Mouse (Mus musculus) lung, postnatal 0 days (tissue): ENCODE results near the gene Plek2. TPM values are rescaled to one million over a fixed set of nuclear protein-coding genes. Genes with fewer than 3 reads are reported as not detected.

Source experiments
- ATAC-seq: fragments of 200-750 bp; cut with Nextera tagmentation; 2 replicates; pipeline ENCODE4 v1.8.0; 2017; ENCODE audit warnings: moderate library complexity
- DNase-seq: peaks from one replicate; pipeline ENCODE4 v3.0.0-alpha.2; 2016; ENCODE audit warnings: low spot score
- H3K27ac ChIP-seq: fragments of 300-500 bp; sonication (generic); 2 replicates; pipeline ENCODE4 v1.5.1; 2014; ENCODE audit warnings: antibody characterized with exemption, mild to moderate bottlenecking, low read length, mixed read lengths
- H3K27me3 ChIP-seq: fragments of 300-500 bp; sonication (generic); replicated peaks from 2 replicates; pipeline ENCODE4 v1.6.1; 2014; ENCODE audit warnings: low read length, mixed read lengths; ENCODE audit not compliant: insufficient read depth
- H3K36me3 ChIP-seq: fragments of 300-500 bp; sonication (generic); 2 replicates; pipeline ENCODE4 v1.6.1; 2014; ENCODE audit warnings: low read length, mixed read lengths; ENCODE audit not compliant: insufficient read depth
- H3K4me1 ChIP-seq: fragments of 300-500 bp; sonication (generic); 2 replicates; pipeline ENCODE4 v1.6.1; 2014; ENCODE audit warnings: antibody characterized with exemption, low read depth, low read length, mixed read lengths; ENCODE audit not compliant: insufficient read depth
- H3K4me2 ChIP-seq: fragments of 300-500 bp; sonication (generic); replicated peaks from 2 replicates; pipeline ENCODE4 v1.6.1; 2014; ENCODE audit warnings: low read depth, mild to moderate bottlenecking, low read length, moderate library complexity, mixed read lengths
- H3K4me3 ChIP-seq: fragments of 300-500 bp; sonication (generic); 2 replicates; pipeline ENCODE4 v1.5.1; 2014; ENCODE audit warnings: low read depth, low read length
- H3K9ac ChIP-seq: fragments of 300-500 bp; sonication (generic); replicated peaks from 2 replicates; pipeline ENCODE4 v1.6.1; 2014; ENCODE audit warnings: low read depth, mild to moderate bottlenecking
- H3K9me3 ChIP-seq: fragments of 300-500 bp; sonication (generic); 2 replicates; pipeline ENCODE4 v1.6.1; 2016; ENCODE audit warnings: low read length, mixed read lengths
- CTCF ChIP-seq: IDR thresholded peaks from 2 replicates; pipeline ENCODE4 v1.5.1; 2016; ENCODE audit warnings: antibody characterized with exemption, mild to moderate bottlenecking
- EP300 ChIP-seq: IDR thresholded peaks from 2 replicates; pipeline ENCODE4 v1.6.1; 2016; ENCODE audit warnings: antibody characterized with exemption, mild to moderate bottlenecking, control low read depth
- WGBS: fragments of 180-500 bp; shearing (Covaris S2); extraction: QIAGEN DNeasy Blood & Tissue Kit; methylation state at CpG from one replicate; pipeline ENCODE4 v1.1.7; 2014; 5-methylcytosine and 5-hydroxymethylcytosine counted together
- polyA plus RNA-seq: library from polyadenylated mRNA; unstranded; fragments of >200 nt; fragmentation: Nextera tagmentation; extraction: Ambion mirVana; gene quantifications from 2 replicates; pipeline ENCODE4 v1.2.1, GENCODE M21; 2015

The Plek2 gene
- polyA plus RNA-seq, 1 experiment from 2014 or later: 2.6 TPM

- TF ChIP-seq CTCF (no peak), EP300 (no peak)
- no peaks in the 10 kb centered on the region for H3K36me3 ChIP-seq
- H3K9ac ChIP-seq: no peak overlapping the region
- no peak overlapping the region for H3K4me2 ChIP-seq
- DNase-seq (no peak), ATAC-seq (no peak)
- H3K4me1 ChIP-seq: no peaks in the 10 kb centered on the region
- WGBS: 56% methylated on average over 3 of the region's 3 CpGs
- H3K27ac ChIP-seq: no peak overlapping the region
- no peaks in the 10 kb centered on the region for H3K27me3 ChIP-seq
- no peaks in the 10 kb centered on the region for H3K9me3 ChIP-seq
- no peak overlapping the region for H3K4me3 ChIP-seq
Measured at GRCm38 (mm10) chr12:78922058-78922457, 15.3 kb upstream of the Plek2 start.

- H3K27ac ChIP-seq: no peak overlapping the region
- H3K4me3 ChIP-seq: no peak overlapping the region
- H3K36me3 ChIP-seq: no peaks in the 10 kb centered on the region
- H3K27me3 ChIP-seq: no peaks in the 10 kb centered on the region
- no peaks in the 10 kb centered on the region for H3K4me1 ChIP-seq
- WGBS: 29% methylated on average over 4 of the region's 4 CpGs
- DNase-seq: no peak
- no peak overlapping the region for H3K9ac ChIP-seq
- no peaks in the 10 kb centered on the region for H3K9me3 ChIP-seq
- H3K4me2 ChIP-seq: no peak overlapping the region
- ATAC-seq: no peak
- no peak for TF ChIP-seq CTCF
- TF ChIP-seq EP300: no peak
Measured at GRCm38 (mm10) chr12:78921421-78921820, 14.7 kb upstream of the Plek2 start.

GRCm38 (mm10) chr12:78919079-78919712 is 12.4 kb upstream of the Plek2 start:
- ATAC-seq: peak; percentile 86
- TF ChIP-seq CTCF (peak; percentile 94), EP300 (no peak)

GRCm38 (mm10) chr12:78918227-78919078 is 11.7 kb upstream of the Plek2 start:
- peak; percentile 92 for DNase-seq
- WGBS: 14% methylated on average over 11 of the region's 11 CpGs

More at GRCm38 (mm10) chr12:78919079-78919712, 12.4 kb upstream of the Plek2 start:
- Histone ChIP-seq H3K4me1 (no peaks in the 10 kb centered on the region), H3K4me3 (no peak overlapping the region), H3K9ac (no peak overlapping the region), H3K27me3 (no peaks in the 10 kb centered on the region), H3K27ac (no peak overlapping the region), H3K36me3 (no peaks in the 10 kb centered on the region), H3K4me2 (no peak overlapping the region), H3K9me3 (no peaks in the 10 kb centered on the region)
- 22% methylated on average over 16 of the region's 16 CpGs for WGBS
- peak; percentile 92 for DNase-seq

GRCm38 (mm10) chr12:78916278-78916677 is 9.5 kb upstream of the Plek2 start:
- no peak overlapping the region for H3K4me3 ChIP-seq
- WGBS: 80% methylated on average over 3 of the region's 3 CpGs
- DNase-seq (no peak), ATAC-seq (no peak)
- peaks cover 9% of the 10 kb centered on the region; the same call in 1 of the 2 replicates for H3K27me3 ChIP-seq
- no peaks in the 10 kb centered on the region for H3K36me3 ChIP-seq
- H3K4me1 ChIP-seq: peaks cover 4% of the 10 kb centered on the region; the same call in 1 of the 2 replicates
- no peak overlapping the region for H3K4me2 ChIP-seq
- H3K9ac ChIP-seq: no peak overlapping the region
- TF ChIP-seq CTCF (peak; percentile 21; the same call in 1 of the 2 replicates), EP300 (no peak)
- no peak overlapping the region for H3K27ac ChIP-seq
- no peaks in the 10 kb centered on the region for H3K9me3 ChIP-seq

More at GRCm38 (mm10) chr12:78918227-78919078, 11.7 kb upstream of the Plek2 start:
- Histone ChIP-seq H3K4me3 (no peak overlapping the region), H3K4me1 (no peaks in the 10 kb centered on the region), H3K4me2 (no peak overlapping the region), H3K9me3 (no peaks in the 10 kb centered on the region), H3K27me3 (no peaks in the 10 kb centered on the region), H3K27ac (no peak overlapping the region), H3K9ac (no peak overlapping the region), H3K36me3 (no peaks in the 10 kb centered on the region)
- peak; percentile 69 for ATAC-seq
- no peak for TF ChIP-seq EP300
- peak; percentile 89 for TF ChIP-seq CTCF

GRCm38 (mm10) chr12:78915561-78915960 is 8.8 kb upstream of the Plek2 start:
- Histone ChIP-seq H3K27ac (no peak overlapping the region), H3K4me1 (peaks cover 4% of the 10 kb centered on the region; the same call in 1 of the 2 replicates), H3K4me3 (no peak overlapping the region), H3K27me3 (peaks cover 9% of the 10 kb centered on the region; the same call in 1 of the 2 replicates), H3K9ac (no peak overlapping the region), H3K9me3 (no peaks in the 10 kb centered on the region), H3K36me3 (no peaks in the 10 kb centered on the region), H3K4me2 (no peak overlapping the region)
- TF ChIP-seq EP300 (no peak), CTCF (no peak)
- DNase-seq (no peak), ATAC-seq (no peak)
- 72% methylated on average over 3 of the region's 3 CpGs for WGBS
